Mouse (Mus musculus): Measurements from ENCODE around the gene Gm20388. TPM values are rescaled to one million over a fixed set of nuclear protein-coding genes. Genes with fewer than 3 reads are reported as not detected.

Gm20388 gene
- polyA plus RNA-seq, 1 experiment: 59.3 TPM

- TF ChIP-seq POLR2A (IDR thresholded peaks at IDR 0.05; ENCODE audit: borderline replicate concordance, extremely low read depth, insufficient read depth, insufficient read length, poor library complexity, severe bottlenecking) (no peak), CTCF (IDR thresholded peaks at IDR 0.05; ENCODE audit: borderline replicate concordance, extremely low read depth, insufficient read depth, insufficient read length) (no peak)
- no peak for DNase-seq (ENCODE audit: low read depth)
Measured at GRCm38 (mm10) chr8:120494903-120495302, 584.3 kb downstream of the Gm20388 start.

DNA sequence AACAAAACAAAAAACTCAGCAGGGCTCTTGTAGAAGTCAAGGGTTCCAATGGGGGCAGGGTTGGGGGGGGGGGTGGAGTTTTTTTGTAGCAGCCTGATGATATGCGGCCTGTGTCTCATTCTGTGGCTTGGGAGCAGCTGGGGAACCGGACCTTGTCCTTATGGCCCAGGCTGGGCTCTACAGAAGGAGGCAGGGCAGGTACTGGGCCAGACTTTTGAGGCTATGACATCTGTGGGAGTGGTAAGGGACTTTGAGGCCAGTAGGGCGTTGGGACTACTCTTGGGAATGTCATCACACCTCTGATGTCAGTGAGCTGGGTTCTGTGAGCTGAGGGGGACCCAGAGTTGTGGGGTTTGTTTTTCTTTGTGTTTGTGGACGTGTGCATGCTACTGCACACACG lies 584.8 kb downstream of the Gm20388 start:
- no peak for DNase-seq (ENCODE audit: low read depth)
- TF ChIP-seq CTCF (IDR thresholded peaks at IDR 0.05; ENCODE audit: borderline replicate concordance, extremely low read depth, insufficient read depth, insufficient read length): no peak
- no peak for TF ChIP-seq POLR2A (IDR thresholded peaks at IDR 0.05; ENCODE audit: borderline replicate concordance, extremely low read depth, insufficient read depth, insufficient read length, poor library complexity, severe bottlenecking)

DNA sequence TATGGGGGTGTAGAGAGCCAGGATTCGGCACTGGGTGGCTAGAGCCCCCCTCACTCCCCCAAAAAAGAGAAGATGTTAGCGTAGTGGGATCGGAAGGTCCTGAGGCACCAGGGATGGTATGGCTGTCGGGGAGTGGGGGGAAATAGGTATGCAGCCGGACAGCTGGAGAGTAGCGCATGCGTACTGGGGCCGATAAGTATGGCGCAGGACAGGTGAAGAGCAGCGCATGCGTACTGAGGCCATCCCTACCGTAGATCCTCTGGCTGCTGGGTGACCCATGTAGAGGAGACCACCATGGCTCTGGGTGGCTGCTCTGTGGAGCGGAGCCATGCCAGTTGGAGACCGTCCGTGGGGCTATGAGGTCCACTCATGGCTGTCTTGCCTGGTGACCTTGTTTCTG lies 585.8 kb downstream of the Gm20388 start:
- DNase-seq (ENCODE audit: low read depth): no peak
- TF ChIP-seq POLR2A (IDR thresholded peaks at IDR 0.05; ENCODE audit: borderline replicate concordance, extremely low read depth, insufficient read depth, insufficient read length, poor library complexity, severe bottlenecking): no peak
- TF ChIP-seq CTCF (IDR thresholded peaks at IDR 0.05; ENCODE audit: borderline replicate concordance, extremely low read depth, insufficient read depth, insufficient read length): no peak

DNA sequence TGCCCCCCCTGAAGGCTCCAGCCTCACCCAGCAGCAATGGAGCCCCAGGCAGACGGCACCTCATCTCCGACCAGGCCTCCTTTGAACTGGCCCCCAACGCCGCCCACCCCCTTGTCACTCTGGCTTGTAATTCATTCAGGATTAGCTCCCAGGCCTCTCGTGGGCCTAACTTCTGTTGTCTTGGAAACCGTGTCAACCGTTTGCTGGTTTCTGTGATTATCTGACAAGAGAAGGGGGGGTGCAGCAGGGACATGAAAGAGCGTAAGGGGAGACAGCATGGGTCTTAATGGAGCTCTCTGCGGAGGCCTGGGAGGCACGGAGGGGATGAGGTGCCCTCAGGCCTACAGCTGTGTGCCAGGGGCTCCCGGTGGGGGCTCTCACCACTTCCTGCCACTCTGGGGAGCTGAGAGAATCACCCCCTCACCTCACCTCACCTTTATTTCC lies 586.9 kb downstream of the Gm20388 start:
- TF ChIP-seq CTCF (IDR thresholded peaks at IDR 0.05; ENCODE audit: borderline replicate concordance, extremely low read depth, insufficient read depth, insufficient read length): no peak
- TF ChIP-seq POLR2A (IDR thresholded peaks at IDR 0.05; ENCODE audit: borderline replicate concordance, extremely low read depth, insufficient read depth, insufficient read length, poor library complexity, severe bottlenecking): no peak
- DNase-seq (ENCODE audit: low read depth): peak; percentile 90

DNA sequence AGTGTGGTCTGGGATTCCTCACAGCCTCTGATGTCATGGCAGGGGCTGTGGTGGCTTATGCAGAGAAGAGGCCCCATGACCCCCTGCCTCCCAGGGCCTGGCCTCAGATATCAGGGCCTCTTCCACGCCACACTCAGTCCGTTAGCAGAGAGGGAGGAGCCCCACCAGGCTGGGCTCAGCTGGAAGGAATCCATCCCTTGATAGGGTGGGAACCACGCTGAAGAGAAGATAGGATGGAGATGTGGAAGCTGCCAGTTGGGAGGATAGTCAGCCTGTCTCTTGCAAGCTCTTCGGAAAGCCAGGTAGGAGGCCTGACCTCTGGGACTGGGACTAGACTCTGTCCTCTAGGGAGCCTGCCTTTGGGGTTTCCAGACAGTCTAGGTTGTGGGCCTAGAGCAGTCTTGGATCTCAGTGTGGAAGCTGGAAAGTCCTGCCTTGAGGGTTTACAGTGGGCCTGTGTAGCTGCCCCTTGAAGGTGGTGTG lies 587.7 kb downstream of the Gm20388 start:
- no peak for DNase-seq (ENCODE audit: low read depth)
- TF ChIP-seq CTCF (IDR thresholded peaks at IDR 0.05; ENCODE audit: borderline replicate concordance, extremely low read depth, insufficient read depth, insufficient read length): no peak

DNA sequence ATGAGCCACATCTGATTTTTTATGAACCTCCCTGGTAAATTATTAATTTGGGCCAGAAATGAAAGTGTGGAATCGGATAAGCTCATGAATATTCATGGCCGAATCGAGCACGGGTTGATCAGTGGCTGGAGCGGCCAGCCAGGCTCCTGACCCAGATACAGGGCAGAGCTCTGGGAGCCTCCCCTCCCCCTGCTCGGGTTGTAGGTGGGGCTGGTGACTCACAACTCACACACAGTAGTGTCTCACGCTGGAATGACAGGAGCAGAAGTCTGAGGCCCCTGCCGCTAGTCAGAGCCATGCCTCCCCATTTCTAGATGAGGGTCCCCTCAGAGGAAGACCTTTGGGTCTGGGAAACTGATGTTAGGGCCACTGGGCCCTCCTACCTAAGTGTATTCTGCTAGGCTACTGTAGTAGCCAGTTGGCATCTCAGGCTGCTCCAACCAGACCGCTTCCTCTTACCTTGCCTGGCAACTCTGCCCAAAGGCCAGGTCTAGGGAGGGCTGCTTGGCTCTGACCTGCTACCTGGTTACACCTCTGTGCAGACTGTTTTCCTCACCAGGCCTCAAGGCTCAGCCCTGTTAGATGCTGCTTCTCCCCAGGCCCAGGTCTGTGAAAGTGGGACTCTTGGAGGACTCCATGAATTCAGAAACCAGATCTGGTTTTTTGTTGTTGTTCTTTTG lies 588.4 kb downstream of the Gm20388 start:
- no peak for TF ChIP-seq CTCF (IDR thresholded peaks at IDR 0.05; ENCODE audit: borderline replicate concordance, extremely low read depth, insufficient read depth, insufficient read length)
- TF ChIP-seq POLR2A (IDR thresholded peaks at IDR 0.05; ENCODE audit: borderline replicate concordance, extremely low read depth, insufficient read depth, insufficient read length, poor library complexity, severe bottlenecking): no peak
- no peak for DNase-seq (ENCODE audit: low read depth)

- no peak for DNase-seq (ENCODE audit: low read depth)
- no peak for TF ChIP-seq POLR2A (IDR thresholded peaks at IDR 0.05; ENCODE audit: borderline replicate concordance, extremely low read depth, insufficient read depth, insufficient read length, poor library complexity, severe bottlenecking)
- no peak for TF ChIP-seq CTCF (IDR thresholded peaks at IDR 0.05; ENCODE audit: borderline replicate concordance, extremely low read depth, insufficient read depth, insufficient read length)
Measured at GRCm38 (mm10) chr8:120500701-120501261, 590.1 kb downstream of the Gm20388 start.

- TF ChIP-seq POLR2A (IDR thresholded peaks at IDR 0.05; ENCODE audit: borderline replicate concordance, extremely low read depth, insufficient read depth, insufficient read length, poor library complexity, severe bottlenecking) (no peak), CTCF (IDR thresholded peaks at IDR 0.05; ENCODE audit: borderline replicate concordance, extremely low read depth, insufficient read depth, insufficient read length) (no peak)
- DNase-seq (ENCODE audit: low read depth): no peak
Measured at GRCm38 (mm10) chr8:120501426-120501825, 590.8 kb downstream of the Gm20388 start.

DNA sequence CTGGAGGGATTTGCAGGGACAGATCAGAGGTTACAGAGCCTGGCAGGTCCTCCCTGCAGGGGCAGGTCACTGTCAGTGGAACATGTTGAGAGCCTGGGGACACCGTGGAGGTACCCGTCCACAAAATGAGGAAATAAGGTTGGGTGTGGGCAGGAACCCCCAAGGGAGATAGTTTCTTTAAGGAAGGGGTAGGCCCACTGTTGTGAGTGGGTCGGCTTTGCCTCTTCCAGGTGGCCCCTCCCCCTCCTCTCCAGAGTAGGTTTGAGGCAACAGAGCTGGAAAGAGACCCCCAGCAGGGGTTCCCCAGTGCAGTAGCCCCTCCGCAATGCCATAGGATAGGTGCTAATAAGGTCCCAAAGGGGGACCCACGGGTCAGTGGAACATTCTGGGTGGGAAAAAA lies 591.8 kb downstream of the Gm20388 start:
- no peak for TF ChIP-seq CTCF (IDR thresholded peaks at IDR 0.05; ENCODE audit: borderline replicate concordance, extremely low read depth, insufficient read depth, insufficient read length)
- TF ChIP-seq POLR2A (IDR thresholded peaks at IDR 0.05; ENCODE audit: borderline replicate concordance, extremely low read depth, insufficient read depth, insufficient read length, poor library complexity, severe bottlenecking): no peak

DNA sequence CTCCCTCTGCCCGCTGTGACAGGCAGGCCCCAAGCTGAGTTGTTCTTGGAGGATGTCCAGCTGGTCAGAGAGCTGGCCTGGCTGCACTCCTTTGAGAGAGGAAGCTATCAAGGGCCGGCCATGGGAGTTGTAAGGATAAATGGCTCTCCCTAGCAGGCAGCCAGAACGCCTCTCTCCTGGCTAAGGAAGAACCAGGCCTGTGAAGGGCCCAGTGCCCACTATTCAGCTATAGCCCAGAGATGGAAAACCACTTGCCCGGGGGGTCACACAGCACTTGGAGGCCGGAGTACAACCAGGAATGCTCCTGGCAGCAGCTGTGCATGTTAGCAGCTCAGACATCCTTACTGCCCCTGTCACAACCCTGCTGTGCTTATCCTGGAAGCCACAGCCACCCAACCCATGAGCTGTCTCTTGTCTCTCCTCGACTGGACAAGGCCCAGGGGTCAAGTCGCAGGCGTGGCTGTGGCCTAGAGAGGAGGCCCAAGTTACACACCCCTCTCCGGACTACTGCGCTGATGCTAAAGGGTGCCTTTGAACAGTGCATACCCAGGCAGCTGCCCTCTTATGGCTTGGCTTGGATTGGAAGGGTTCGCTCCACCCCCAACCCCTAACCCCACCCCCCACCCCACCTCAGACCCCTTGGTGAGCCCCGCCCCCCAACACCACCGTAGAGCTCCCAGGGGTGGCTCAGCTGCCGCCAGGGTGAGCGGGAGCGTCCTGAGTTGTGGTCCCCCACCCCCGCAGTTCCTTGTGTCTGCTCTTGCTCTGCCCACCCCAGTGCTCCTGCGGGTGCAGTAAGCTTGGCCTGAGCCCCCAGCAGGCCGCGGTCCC lies 593.8 kb downstream of the Gm20388 start:
- TF ChIP-seq POLR2A (IDR thresholded peaks at IDR 0.05; ENCODE audit: borderline replicate concordance, extremely low read depth, insufficient read depth, insufficient read length, poor library complexity, severe bottlenecking) (no peak), CTCF (IDR thresholded peaks at IDR 0.05; ENCODE audit: borderline replicate concordance, extremely low read depth, insufficient read depth, insufficient read length) (no peak)

More for the DNA sequence above, 591.8 kb downstream of the Gm20388 start:
- DNase-seq (ENCODE audit: low read depth): no peak

GRCm38 (mm10) chr8:120505082-120505511 lies 594.5 kb downstream of the Gm20388 start:
- peak; percentile 90 for DNase-seq (ENCODE audit: low read depth)
- no peak for TF ChIP-seq CTCF (IDR thresholded peaks at IDR 0.05; ENCODE audit: borderline replicate concordance, extremely low read depth, insufficient read depth, insufficient read length)
- no peak for TF ChIP-seq POLR2A (IDR thresholded peaks at IDR 0.05; ENCODE audit: borderline replicate concordance, extremely low read depth, insufficient read depth, insufficient read length, poor library complexity, severe bottlenecking)

More for the DNA sequence above, 593.8 kb downstream of the Gm20388 start:
- peak; percentile 49 for DNase-seq (ENCODE audit: low read depth)

All from brain, embryonic 14.5 days (tissue).